Mouse (Mus musculus) forebrain, embryonic 16.5 days (tissue): ENCODE measurements around the gene Olfr1181. TPM values are rescaled to one million over a fixed set of nuclear protein-coding genes. Genes with fewer than 3 reads are reported as not detected.
"Not testable (repeated sequence)": the region's sequence is repeated elsewhere in the genome, so short reads cannot be mapped to it uniquely, and the experiment has no call there.

ENCODE experiments used
- ATAC-seq: fragments of 200-750 bp; cut with Nextera tagmentation; 2 replicates; pipeline ENCODE4 v1.8.0; 2017; ENCODE audit warnings: mild to moderate bottlenecking, moderate library complexity
- H3K27ac ChIP-seq: fragments of 300-500 bp; sonication (generic); 2 replicates; pipeline ENCODE4 v1.5.1; 2014; ENCODE audit warnings: low read length, control low read depth
- H3K27me3 ChIP-seq: fragments of 300-500 bp; sonication (generic); replicated peaks from 2 replicates; pipeline ENCODE4 v1.6.1; 2014; ENCODE audit warnings: low read length; ENCODE audit not compliant: control insufficient read depth, insufficient read depth
- H3K36me3 ChIP-seq: fragments of 300-500 bp; sonication (generic); 2 replicates; pipeline ENCODE4 v1.6.1; 2014; ENCODE audit not compliant: control insufficient read depth, insufficient read depth
- H3K4me1 ChIP-seq: fragments of 300-500 bp; sonication (generic); replicated peaks from 2 replicates; pipeline ENCODE4 v1.6.1; 2014; ENCODE audit warnings: low read length; ENCODE audit not compliant: control insufficient read depth, insufficient read depth
- H3K4me2 ChIP-seq: fragments of 300-500 bp; sonication (generic); 2 replicates; pipeline ENCODE4 v1.6.1; 2014; ENCODE audit warnings: mild to moderate bottlenecking, low read length, control low read depth
- H3K4me3 ChIP-seq: fragments of 300-500 bp; sonication (generic); replicated peaks from 2 replicates; pipeline ENCODE4 v1.5.1; 2014; ENCODE audit warnings: mild to moderate bottlenecking, low read length, control low read depth
- H3K9ac ChIP-seq: fragments of 300-500 bp; sonication (generic); replicated peaks from 2 replicates; pipeline ENCODE4 v1.6.1; 2014; ENCODE audit warnings: low read depth, low read length, control low read depth
- H3K9me3 ChIP-seq: fragments of 300-500 bp; sonication (generic); 2 replicates; pipeline ENCODE4 v1.6.1; 2016; ENCODE audit warnings: low read length; ENCODE audit not compliant: control insufficient read depth
- whole genome bisulfite sequencing: fragments of 180-500 bp; shearing (Covaris S2); extraction: QIAGEN DNeasy Blood & Tissue Kit; methylation state at CpG from one replicate; pipeline ENCODE4 v1.1.7; 2014; 5-methylcytosine and 5-hydroxymethylcytosine counted together
- polyA plus RNA-seq: library from polyadenylated mRNA; unstranded; fragments of >200 nt; fragmentation: Nextera tagmentation; extraction: Ambion mirVana; gene quantifications from 2 replicates; pipeline ENCODE4 v1.2.1, GENCODE M21; 2015

Gene Olfr1181
- not detected in 2 replicates for polyA plus RNA-seq

DNA sequence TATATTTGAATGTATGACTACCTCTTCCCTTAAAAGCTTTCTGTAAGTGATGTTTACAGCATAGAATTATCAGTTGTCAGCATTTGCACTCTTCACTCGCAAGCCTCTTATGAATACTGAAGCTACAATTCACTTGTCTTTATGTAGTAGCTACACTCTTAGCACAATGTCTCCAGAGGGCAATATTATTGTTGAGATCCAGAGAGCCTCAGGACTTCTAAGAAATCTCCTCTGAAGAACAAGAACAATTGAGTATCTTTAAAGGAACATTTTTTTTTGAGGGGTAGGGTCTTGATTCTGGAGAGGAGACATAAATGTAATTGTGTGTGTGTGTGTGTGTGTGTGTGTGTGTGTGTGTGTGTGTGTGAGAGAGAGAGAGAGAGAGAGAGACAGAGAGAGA, at the start of gene Olfr1181:
Gene Olfr1181 (minus strand): TSS at position 101 of the 400 bp plus-strand sequence.
- ATAC-seq = no peak
- Histone ChIP-seq H3K36me3 (no peaks in the 10 kb centered on the region), H3K27me3 (no peaks in the 10 kb centered on the region), H3K27ac (no peak within 1 kb of the TSS), H3K9me3 (no peaks in the 10 kb centered on the region), H3K4me3 (no peak within 1 kb of the TSS), H3K4me2 (no peak within 1 kb of the TSS), H3K9ac (no peak within 1 kb of the TSS), H3K4me1 (no peaks in the 10 kb centered on the region)
- 96% methylated on average over 1 of the region's 1 CpGs for WGBS

DNA sequence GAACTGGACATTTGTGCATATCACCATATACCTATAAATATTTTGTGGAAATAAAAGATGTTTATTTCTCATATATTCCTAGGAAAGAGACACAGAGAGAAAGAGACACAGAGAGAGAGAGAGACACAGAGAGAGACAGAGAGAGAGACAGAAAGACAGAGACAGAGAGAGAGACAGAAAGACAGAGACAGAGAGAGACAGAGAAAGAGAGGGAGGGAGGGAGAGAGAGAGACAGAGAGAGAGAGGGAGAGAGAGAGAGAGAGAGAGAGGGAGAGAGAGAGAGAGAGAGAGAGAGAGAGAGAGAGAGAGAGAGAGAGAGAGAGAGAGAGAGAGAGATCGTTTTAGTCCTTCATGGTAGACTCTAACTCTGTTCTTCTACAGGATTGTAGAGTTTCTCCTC, 28.6 kb upstream of the Olfr1181 start, which contains the start of gene Olfr1183:
Gene Olfr1183 (plus strand): TSS at position 301 of the 400 bp plus-strand sequence.
- H3K4me1 ChIP-seq, H3K27me3 ChIP-seq, H3K4me2 ChIP-seq, H3K4me3 ChIP-seq, ATAC-seq, H3K36me3 ChIP-seq, H3K9me3 ChIP-seq, H3K9ac ChIP-seq, H3K27ac ChIP-seq: not testable (repeated sequence)
- WGBS = 94% methylated on average over 1 of the region's 1 CpGs

DNA sequence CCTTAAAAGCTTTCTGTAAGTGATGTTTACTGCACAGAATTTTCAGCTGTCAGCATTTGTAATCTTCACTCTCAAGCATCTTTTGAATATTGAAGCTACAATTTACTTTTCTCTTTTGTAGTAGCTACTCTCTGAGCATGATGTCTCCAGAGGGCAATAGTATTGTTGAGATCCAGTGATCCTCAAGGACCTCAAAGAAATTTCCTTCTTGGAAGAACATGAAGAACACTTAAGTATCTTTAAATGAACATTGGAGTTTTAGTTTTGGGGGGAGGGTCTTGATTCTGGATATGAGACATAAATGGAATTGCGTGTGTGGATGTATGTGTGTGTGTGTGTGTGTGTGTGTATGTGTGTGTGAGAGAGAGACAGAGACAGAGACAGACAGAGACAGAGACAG, 23.1 kb upstream of the Olfr1181 start, which contains the start of gene Gm13757:
Gene Gm13757 (minus strand): TSS at position 101 of the 400 bp plus-strand sequence.
- Histone ChIP-seq H3K9ac (no peak within 1 kb of the TSS), H3K36me3 (no peaks in the 10 kb centered on the region), H3K4me3 (no peak within 1 kb of the TSS), H3K27me3 (no peaks in the 10 kb centered on the region), H3K9me3 (no peaks in the 10 kb centered on the region), H3K4me1 (no peaks in the 10 kb centered on the region), H3K4me2 (no peak within 1 kb of the TSS), H3K27ac (no peak within 1 kb of the TSS)
- ATAC-seq = no peak
- 90% methylated on average over 1 of the region's 1 CpGs for WGBS

DNA sequence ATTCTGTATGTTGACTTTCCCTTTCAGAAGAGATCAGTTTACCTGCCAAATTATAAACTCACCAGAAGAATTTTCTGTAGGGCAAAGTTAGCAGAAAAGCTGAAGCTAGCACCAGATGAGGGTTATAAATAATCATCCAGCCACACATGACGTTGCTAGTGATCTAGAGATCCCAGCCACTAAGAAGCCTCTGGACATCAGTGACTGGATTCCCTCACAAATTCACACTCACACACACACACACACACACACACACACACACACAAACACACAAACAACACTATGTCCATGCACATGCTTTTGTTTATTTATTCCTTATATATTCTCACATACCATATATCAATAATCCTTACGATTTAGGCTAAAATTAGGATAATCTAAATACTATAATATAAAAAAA, 6.9 kb downstream of the Olfr1181 start, which contains the start of gene Olfr1180:
Gene Olfr1180 (minus strand): TSS at position 101 of the 400 bp plus-strand sequence.
- H3K9ac ChIP-seq = no peak within 1 kb of the TSS
- H3K4me2 ChIP-seq = no peak within 1 kb of the TSS
- ATAC-seq = no peak
- WGBS = 83% methylated on average over 2 of the region's 2 CpGs
- H3K4me1 ChIP-seq = no peaks in the 10 kb centered on the region
- H3K4me3 ChIP-seq = no peak within 1 kb of the TSS
- H3K27ac ChIP-seq = no peak within 1 kb of the TSS
- H3K36me3 ChIP-seq = no peaks in the 10 kb centered on the region
- H3K9me3 ChIP-seq = no peaks in the 10 kb centered on the region
- H3K27me3 ChIP-seq = no peaks in the 10 kb centered on the region

DNA sequence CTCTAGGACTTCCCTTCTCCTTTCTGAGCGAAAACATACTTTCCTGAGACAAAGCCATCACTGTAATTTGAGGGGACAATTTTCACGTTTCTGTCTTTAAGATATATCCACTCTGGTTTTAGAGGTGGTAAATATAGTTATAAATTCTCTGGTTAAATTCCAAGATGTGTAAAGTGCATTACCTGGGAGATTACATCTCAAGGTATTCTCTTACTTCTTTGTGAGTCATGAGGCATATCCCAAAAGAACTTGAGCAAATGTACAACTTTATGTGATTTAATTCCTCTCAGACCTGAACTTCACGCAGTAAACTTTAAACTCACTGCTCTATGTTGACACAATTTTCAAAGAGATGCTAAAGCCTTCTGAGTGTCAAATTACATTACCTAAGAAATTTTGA, 19.6 kb downstream of the Olfr1181 start, which contains the start of gene Olfr1179:
Gene Olfr1179 (minus strand): TSS at position 101 of the 400 bp plus-strand sequence.
- 85% methylated on average over 3 of the region's 3 CpGs for WGBS
- Histone ChIP-seq H3K9ac (no peak within 1 kb of the TSS), H3K4me3 (no peak within 1 kb of the TSS), H3K36me3 (no peaks in the 10 kb centered on the region), H3K9me3 (no peaks in the 10 kb centered on the region), H3K27me3 (no peaks in the 10 kb centered on the region), H3K4me2 (no peak within 1 kb of the TSS), H3K27ac (no peak within 1 kb of the TSS), H3K4me1 (no peaks in the 10 kb centered on the region)
- no peak for ATAC-seq

DNA sequence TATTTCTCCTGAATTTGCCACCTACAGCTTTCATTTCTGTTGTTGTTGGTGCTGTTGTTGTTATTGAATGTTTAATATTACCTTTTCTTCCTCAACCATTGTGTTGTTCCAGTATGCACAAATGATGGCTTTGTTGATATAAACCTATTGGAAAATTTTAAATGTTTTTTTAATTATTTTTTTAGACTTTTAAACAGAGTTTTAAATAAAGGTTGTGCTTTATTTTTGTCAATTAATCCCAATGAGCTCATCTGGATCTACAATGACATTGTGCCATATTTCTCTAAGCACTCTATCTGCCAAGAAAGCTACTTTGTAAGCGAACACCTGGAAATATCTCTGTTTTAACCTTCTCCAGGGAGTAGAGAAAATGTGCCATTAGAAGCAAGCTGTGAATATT, 39.2 kb downstream of the Olfr1181 start, which contains the start of gene Olfr1178:
Gene Olfr1178 (plus strand): TSS at position 301 of the 400 bp plus-strand sequence.
- no peaks in the 10 kb centered on the region for H3K36me3 ChIP-seq
- H3K4me1 ChIP-seq = no peaks in the 10 kb centered on the region
- H3K27me3 ChIP-seq = no peaks in the 10 kb centered on the region
- no peak within 1 kb of the TSS for H3K9ac ChIP-seq
- H3K9me3 ChIP-seq = no peaks in the 10 kb centered on the region
- H3K27ac ChIP-seq = no peak within 1 kb of the TSS
- no peak within 1 kb of the TSS for H3K4me3 ChIP-seq
- H3K4me2 ChIP-seq = no peak within 1 kb of the TSS
- no peak for ATAC-seq
- WGBS = 85% methylated on average over 1 of the region's 1 CpGs

Other genes with a start within 250 kb of the Olfr1181 start
- not detected in 2 replicates for gene Olfr1168, start 244.3 kb downstream of the Olfr1181 start, polyA plus RNA-seq
- not detected in 2 replicates for gene Olfr1170, start 197.8 kb downstream of the Olfr1181 start, polyA plus RNA-seq
- gene Olfr1173, start 146.3 kb downstream of the Olfr1181 start, polyA plus RNA-seq = not detected in 2 replicates
- gene Olfr1174-ps, start 111.0 kb downstream of the Olfr1181 start, polyA plus RNA-seq = not detected in 2 replicates
- not detected in 2 replicates for gene Olfr1175-ps, start 99.0 kb downstream of the Olfr1181 start, polyA plus RNA-seq
- not detected in 2 replicates for gene Olfr1176, start 89.5 kb downstream of the Olfr1181 start, polyA plus RNA-seq
- not detected in 2 replicates for gene Olfr1177-ps, start 79.7 kb downstream of the Olfr1181 start, polyA plus RNA-seq
- not detected in 2 replicates for gene Olfr1178, start 39.1 kb downstream of the Olfr1181 start, polyA plus RNA-seq
- gene Olfr1179, start 19.7 kb downstream of the Olfr1181 start, polyA plus RNA-seq = not detected in 2 replicates
- not detected in 2 replicates for gene Olfr1180, start 7.0 kb downstream of the Olfr1181 start, polyA plus RNA-seq
- gene Gm13757, start 23.0 kb upstream of the Olfr1181 start, polyA plus RNA-seq = not detected in 2 replicates
- not detected in 2 replicates for gene Olfr1183, start 28.7 kb upstream of the Olfr1181 start, polyA plus RNA-seq
- not detected in 2 replicates for gene Olfr1184, start 57.4 kb upstream of the Olfr1181 start, polyA plus RNA-seq
- not detected in 2 replicates for gene Olfr1185-ps1, start 67.1 kb upstream of the Olfr1181 start, polyA plus RNA-seq
- not detected in 2 replicates for gene Olfr1186, start 92.4 kb upstream of the Olfr1181 start, polyA plus RNA-seq
- gene Olfr1188, start 130.8 kb upstream of the Olfr1181 start, polyA plus RNA-seq = not detected in 2 replicates
- not detected in 2 replicates for gene Olfr1189, start 160.3 kb upstream of the Olfr1181 start, polyA plus RNA-seq
- not detected in 2 replicates for gene Olfr1191-ps1, start 214.4 kb upstream of the Olfr1181 start, polyA plus RNA-seq
- not detected in 2 replicates for gene Olfr1192-ps1, start 222.3 kb upstream of the Olfr1181 start, polyA plus RNA-seq
- not detected in 2 replicates for gene Olfr1193, start 249.5 kb upstream of the Olfr1181 start, polyA plus RNA-seq